Mouse (Mus musculus) urinary bladder, postnatal 14 days (tissue): Measurements from ENCODE around the gene 1810062G17Rik.
A peak's percentile ranks its signal among the peaks of the same experiment; 100 is the strongest.

Source experiments
- DNase-seq: peaks from one replicate; pipeline ENCODE4 v3.0.0; 2021; ENCODE audit warnings: low spot score

Gene 1810062G17Rik

DNA sequence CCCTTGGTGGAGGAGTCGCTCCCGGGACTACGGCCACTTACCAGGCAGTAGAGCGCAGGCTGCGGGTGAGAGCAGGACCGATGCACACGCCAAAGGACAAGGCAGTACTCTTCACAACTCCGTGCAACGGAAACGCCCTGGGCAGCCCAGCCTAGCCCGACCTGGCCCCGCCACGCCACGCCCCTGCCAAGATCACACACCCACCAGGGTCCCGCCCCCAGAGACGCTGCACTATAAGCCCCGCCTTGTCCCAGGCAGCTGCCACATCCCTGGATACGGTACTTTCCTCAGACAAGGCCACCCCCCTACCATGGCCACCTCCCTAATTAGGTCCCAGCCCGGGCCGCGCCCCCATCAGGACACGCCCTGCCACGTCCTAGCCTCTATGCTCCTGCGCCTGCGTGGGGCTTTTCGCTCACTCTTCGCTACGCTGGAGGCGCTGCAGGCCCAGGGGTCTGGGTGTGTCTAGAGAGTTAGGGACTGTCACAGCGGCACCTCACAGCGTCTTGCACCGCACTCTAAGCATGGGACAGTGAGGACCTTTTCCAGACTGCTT is at the start of gene 1810062G17Rik, which contains the start of gene Anxa5:
TSS of gene 1810062G17Rik (plus strand) at position 406 of the 556 bp plus-strand sequence.
TSS of gene Anxa5 (minus strand) at position 363 of the 556 bp plus-strand sequence.
- DNase-seq = peak; percentile 98

DNA sequence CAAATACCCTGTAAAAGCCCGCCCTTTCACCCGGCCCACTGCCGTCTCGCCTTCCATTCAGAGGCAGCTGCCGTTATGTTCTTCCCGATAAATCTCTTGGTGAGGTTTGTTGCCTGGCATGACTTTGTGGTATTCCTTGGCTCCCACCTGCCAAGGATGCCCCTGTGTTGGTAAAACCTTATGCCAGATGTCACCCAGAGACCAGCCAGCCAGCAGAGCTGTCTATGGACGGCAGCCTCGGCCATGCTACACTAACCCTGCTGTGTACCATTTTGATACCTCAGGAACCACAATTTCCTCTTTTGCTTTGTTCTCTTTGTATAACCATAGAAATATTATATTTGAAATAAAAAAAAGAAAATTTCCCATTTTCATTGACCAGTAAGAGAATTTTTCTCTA is 48.4 kb upstream of the 1810062G17Rik start:
- no peak for DNase-seq

DNA sequence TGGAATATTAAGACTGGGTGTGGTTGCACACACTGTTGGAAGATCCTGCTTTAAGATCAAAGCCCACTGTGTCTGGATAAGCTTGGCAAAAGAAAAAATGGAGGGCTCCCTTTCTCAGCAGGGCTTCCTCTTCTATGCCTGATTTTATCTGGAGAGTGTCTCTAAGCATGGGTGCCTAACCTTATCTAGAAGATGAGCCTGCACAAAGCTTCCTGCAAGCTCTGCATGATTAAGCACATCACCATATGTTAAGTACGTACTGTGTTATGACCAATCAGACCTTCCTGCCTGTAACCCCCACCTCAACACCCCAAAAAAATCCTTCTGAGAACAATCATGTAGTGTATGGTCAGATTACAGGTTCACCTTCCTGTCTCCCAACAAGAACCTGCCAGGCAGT is 45.4 kb upstream of the 1810062G17Rik start:
- DNase-seq = no peak

DNA sequence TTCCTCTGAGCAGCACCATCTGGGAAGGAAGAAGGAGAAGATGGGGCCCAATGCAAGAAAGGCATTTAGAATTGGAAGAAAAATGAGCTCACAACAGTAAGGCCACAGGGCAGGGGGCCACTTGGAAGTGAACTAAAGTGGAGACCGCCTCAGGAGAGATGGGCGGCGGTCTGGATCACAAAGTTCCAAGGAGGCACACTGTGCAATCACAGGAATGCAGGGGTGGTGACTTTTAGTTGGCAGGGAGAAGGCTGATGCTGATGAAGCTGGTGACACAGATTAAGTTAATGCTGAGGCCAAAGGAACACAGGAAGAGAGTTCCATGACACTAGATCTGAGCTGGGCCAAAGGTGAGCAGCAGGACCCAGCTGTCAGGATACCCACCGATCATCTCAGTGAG is 35.5 kb upstream of the 1810062G17Rik start:
- DNase-seq = no peak

DNA sequence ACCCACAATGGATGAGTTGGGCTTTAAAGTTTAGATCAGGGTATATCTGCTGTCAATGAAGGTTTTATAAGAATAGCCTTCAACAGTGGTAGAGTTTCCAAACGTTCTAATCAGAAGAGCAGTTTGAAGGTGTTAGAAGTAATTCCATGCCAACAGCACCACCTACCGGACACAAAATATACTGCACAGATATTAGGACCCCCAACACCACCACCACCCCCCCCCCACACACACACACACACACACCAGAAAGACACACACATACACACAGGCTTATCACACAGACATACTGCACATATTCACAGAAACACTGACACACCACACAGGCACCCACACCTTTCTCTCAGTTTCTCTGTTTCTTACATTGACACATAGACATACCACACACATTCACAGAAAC is 33.3 kb upstream of the 1810062G17Rik start:
- peak; percentile 40 for DNase-seq

GRCm38 (mm10) chr3:36446041-36446440 is 29.7 kb upstream of the 1810062G17Rik start:
- DNase-seq = no peak

- no peak for DNase-seq
These were observed 29.2 kb upstream of the 1810062G17Rik start for GRCm38 (mm10) chr3:36446506-36446905.

- DNase-seq = no peak
These were observed 28.8 kb upstream of the 1810062G17Rik start for GRCm38 (mm10) chr3:36446918-36447317.

DNA sequence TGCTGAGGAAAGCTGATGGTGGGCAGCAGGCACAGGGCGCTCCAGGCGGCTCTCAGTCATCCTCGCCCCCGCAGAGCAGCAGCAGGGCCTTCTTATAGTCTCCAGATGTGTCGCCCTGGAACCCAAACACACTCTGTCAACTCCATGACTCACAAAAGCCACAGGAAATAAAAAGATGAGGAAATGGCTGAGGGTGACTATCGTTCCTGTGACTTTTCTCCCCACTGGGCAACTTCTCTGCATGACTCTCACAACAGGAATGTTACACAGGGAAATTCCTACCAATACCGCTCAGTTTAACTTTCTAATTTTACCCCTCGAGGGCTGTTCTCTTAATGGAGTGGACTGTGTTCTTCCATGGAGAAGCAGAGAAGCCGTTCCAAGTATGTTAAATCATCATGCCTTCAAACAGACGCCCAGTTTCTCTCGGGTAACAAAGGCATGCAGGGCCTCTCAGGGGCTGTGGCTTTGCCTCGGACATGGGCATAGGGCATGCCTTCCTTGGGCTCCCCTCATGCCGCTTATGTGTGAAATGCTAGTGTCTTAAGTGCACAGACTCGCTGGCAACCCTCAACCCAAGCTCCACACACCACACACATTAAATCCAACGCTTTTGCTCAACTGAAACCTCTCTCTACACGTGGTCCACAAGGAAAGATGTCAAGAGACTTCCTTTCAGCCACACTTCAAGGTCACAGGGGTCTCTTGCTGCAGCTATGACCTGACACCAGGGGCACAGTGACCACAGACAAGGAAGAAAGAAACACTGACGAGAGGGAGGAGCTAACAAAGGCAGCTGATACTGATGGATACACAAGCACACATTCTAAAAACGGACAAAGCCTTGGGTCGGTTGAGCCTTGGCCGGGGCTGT is 26.2 kb upstream of the 1810062G17Rik start:
- peak; percentile 13 for DNase-seq

DNA sequence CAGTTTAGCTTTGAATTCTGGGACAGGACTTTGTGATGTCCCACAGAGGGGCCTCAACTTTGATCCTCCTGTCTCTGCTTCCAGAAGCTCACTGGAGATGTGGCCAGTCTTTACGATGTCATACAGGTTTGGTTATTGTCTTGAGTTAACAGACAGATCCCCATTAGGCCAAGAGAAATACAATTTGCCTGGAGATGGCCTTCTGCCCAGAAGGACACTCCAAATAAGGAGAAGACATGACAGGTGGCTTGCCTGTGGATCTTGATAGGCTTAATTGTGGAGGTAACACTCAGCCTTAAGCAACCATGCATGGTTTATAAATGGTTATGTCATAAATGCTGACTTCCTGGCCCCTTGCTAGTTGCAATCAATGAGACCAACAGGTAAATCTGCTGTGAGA is 23.2 kb upstream of the 1810062G17Rik start:
- no peak for DNase-seq

DNA sequence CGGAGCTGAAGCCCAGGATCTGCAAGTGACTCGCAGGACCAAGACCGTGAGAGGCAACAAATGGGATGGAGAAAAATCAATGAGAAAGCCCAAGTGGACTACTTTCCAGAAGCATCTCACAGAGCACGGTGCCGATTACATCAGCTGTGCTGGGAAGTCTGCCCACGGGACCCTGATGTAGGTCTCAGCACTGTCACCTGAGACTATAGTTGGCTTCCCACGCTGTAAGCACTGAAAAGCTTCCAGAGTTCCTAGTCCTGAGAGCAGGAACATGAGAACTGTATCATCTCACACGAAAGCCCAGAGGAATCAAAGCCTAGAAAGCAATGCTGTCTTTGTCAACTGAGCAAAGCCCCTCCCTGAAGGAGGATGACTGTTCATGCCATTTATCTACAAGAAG is 20.6 kb upstream of the 1810062G17Rik start:
- DNase-seq = no peak

DNA sequence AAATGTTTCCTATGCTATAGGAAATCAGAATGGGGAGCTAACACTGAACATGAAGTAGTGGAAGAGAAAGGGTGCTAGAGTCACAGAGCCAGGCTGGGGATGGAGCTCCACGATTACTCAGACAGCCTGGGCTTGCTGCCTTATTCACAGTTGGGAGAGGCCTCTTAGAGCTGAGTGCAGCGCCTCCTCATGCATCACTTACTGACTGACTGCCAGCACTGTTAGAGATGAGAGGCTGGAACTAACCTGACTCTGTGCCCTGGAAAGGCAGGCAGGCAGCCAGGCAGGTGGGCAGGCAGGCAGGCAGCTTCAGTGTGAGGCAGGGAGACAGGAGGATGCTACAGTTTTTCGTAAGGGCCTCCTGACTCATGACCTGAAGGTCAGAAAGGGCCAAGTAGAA is 20.2 kb upstream of the 1810062G17Rik start:
- DNase-seq = peak; percentile 20

GRCm38 (mm10) chr3:36460717-36461116 is 15.0 kb upstream of the 1810062G17Rik start:
- DNase-seq = no peak

- DNase-seq = no peak
These were observed 13.9 kb upstream of the 1810062G17Rik start for GRCm38 (mm10) chr3:36461819-36462218.

GRCm38 (mm10) chr3:36462348-36462747 is 13.4 kb upstream of the 1810062G17Rik start:
- no peak for DNase-seq

DNA sequence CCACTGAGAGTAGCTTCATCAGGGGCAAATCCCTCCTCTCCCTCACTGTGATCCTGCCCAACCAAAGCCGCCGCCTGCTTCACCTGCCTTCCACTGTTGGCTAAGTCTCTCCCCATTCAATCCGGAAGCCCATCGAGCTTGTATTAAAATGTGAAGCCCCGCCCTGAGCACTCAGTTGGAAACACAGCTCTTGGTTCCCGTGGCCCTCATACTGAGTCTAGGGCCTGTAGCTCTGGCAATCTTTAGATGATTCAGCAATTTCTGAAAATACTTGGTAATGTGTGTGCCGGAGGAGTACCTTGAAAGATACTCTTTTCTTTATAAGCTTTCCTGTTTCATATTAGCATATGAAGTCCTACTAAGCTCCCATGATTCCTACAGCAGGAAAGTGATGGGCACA is 10.2 kb upstream of the 1810062G17Rik start:
- DNase-seq = no peak

GRCm38 (mm10) chr3:36467632-36468031 is 8.1 kb upstream of the 1810062G17Rik start:
- peak; percentile 57 for DNase-seq

GRCm38 (mm10) chr3:36468871-36469270 is 6.9 kb upstream of the 1810062G17Rik start:
- no peak for DNase-seq

- DNase-seq = no peak
These were observed 3.9 kb upstream of the 1810062G17Rik start for GRCm38 (mm10) chr3:36471856-36472255.

- DNase-seq = no peak
These were observed 2.5 kb upstream of the 1810062G17Rik start for GRCm38 (mm10) chr3:36473222-36473621.

DNA sequence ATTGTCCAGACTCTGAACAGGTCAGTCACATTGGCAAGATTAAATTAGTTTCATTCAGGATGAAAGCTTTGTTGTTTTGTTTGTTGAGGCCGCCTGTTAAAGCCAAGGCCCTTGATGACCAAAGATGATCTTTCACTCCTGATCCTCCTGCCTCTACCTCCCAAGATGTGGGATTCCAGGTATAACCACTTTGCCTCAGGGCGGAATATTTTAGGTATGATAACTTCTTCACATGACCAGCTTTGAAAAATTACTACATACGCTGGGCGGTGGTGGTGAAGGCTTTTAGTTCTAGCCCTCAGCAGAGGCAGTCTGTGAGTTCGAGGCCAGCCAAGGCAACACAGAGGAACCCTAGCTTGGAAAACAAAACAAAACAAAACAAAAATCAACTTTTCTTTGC is 1.3 kb upstream of the 1810062G17Rik start:
- DNase-seq = no peak

GRCm38 (mm10) chr3:36474938-36475483 is 726 bp upstream of the 1810062G17Rik start:
- DNase-seq = peak; percentile 52
